ENCODE assay signal across 26 mouse cellular contexts in genomic region chr4:148029297-148029696, GRCm38 (mm10). TPM values are rescaled to one million over a fixed set of nuclear protein-coding genes. Genes with fewer than 3 reads are reported as not detected.
DNase-seq lines count a peak whose midpoint lies in the region; ATAC-seq lines count a peak whose summit lies in the region.
"Had no signal": no experiment of that assay in that cellular context is flagged by ENCODE, and none has a peak within 500 bp of the region (broad histone marks: within the 10 kb centered on the region; RNA-seq: fewer than 3 reads in every experiment).

No protein-coding gene starts in this region.

- H3K27ac ChIP-seq in kidney, embryonic 14.5 days (ENCODE audit: low read depth, low read length): no peak overlapping the region
- H3K27ac ChIP-seq in liver, embryonic 12.5 days: no peak overlapping the region
- H3K27ac ChIP-seq: embryonic facial prominence, embryonic 12.5 days; embryonic facial prominence, embryonic 15.5 days; gastrocnemius, adult 2 months; hindbrain, embryonic 12.5 days had no signal

- no peaks in the 10 kb centered on the region for H3K4me1 ChIP-seq in kidney, embryonic 14.5 days (ENCODE audit: control insufficient read depth, insufficient read depth, low read length)
- H3K4me1 ChIP-seq in liver, embryonic 12.5 days: peaks cover 13% of the 10 kb centered on the region
- H3K4me1 ChIP-seq: embryonic facial prominence, embryonic 12.5 days; embryonic facial prominence, embryonic 15.5 days; hindbrain, embryonic 12.5 days had no signal

- ATAC-seq in kidney, embryonic 14.5 days (ENCODE audit: low FRiP score, low TSS enrichment): no peak
- no peak for ATAC-seq in liver, embryonic 12.5 days
- ATAC-seq: forebrain, embryonic 14.5 days; forebrain, postnatal 0 days; Patski had no signal

- peak; percentile 43 for DNase-seq in kidney, adult 18-20 months
- DNase-seq in kidney, adult 9 months: peak; percentile 65
- DNase-seq in kidney, postnatal 4 days: no peak
- DNase-seq in kidney, postnatal 14 days: peak; percentile 33
- no peak for DNase-seq in right cerebral cortex, postnatal 25 days
- DNase-seq: adrenal gland, postnatal 10 days; B cell, adult 2 months; cerebellum, adult 11 months; cerebellum, adult 2 months; cerebellum, adult 9-11 months; cerebellum, postnatal 25 days; forebrain, postnatal 0 days; gastrocnemius, adult 2 months; gastrocnemius, postnatal 14 days; heart, adult 11 months had no signal

- H3K9me3 ChIP-seq in kidney, embryonic 14.5 days (ENCODE audit: control insufficient read depth, low read length): no peaks in the 10 kb centered on the region
- H3K9me3 ChIP-seq in liver, embryonic 12.5 days (replicated peaks): no peaks in the 10 kb centered on the region
- H3K9me3 ChIP-seq: embryonic facial prominence, embryonic 12.5 days; embryonic facial prominence, embryonic 15.5 days; G1E; hindbrain, embryonic 12.5 days had no signal

- H3K36me3 ChIP-seq in kidney, embryonic 14.5 days (ENCODE audit: control insufficient read depth, insufficient read depth, low read length): peaks cover 53% of the 10 kb centered on the region
- peaks cover 60% of the 10 kb centered on the region for H3K36me3 ChIP-seq in liver, embryonic 12.5 days

- no peaks in the 10 kb centered on the region for H3K27me3 ChIP-seq in kidney, embryonic 14.5 days (ENCODE audit: control insufficient read depth, insufficient read depth, low read length)
- no peaks in the 10 kb centered on the region for H3K27me3 ChIP-seq in liver, embryonic 12.5 days (replicated peaks)
- H3K27me3 ChIP-seq: CH12.LX; embryonic facial prominence, embryonic 12.5 days; embryonic facial prominence, embryonic 15.5 days; hindbrain, embryonic 12.5 days; Patski had no signal

- WGBS in kidney, embryonic 14.5 days: 94% methylated on average over 7 of the region's 7 CpGs
- WGBS in liver, embryonic 12.5 days (ENCODE audit: insufficient replicate concordance): 86% methylated on average over 7 of the region's 7 CpGs

- no peak overlapping the region for H3K4me2 ChIP-seq in kidney, embryonic 14.5 days (replicated peaks; ENCODE audit: low read depth, low read length)
- no peak overlapping the region for H3K4me2 ChIP-seq in liver, embryonic 12.5 days
- H3K4me2 ChIP-seq: embryonic facial prominence, embryonic 12.5 days; embryonic facial prominence, embryonic 15.5 days; heart, embryonic 11.5 days; hindbrain, embryonic 12.5 days had no signal

- H3K9ac ChIP-seq in kidney, embryonic 14.5 days (ENCODE audit: low read depth, low read length): no peak overlapping the region
- no peak overlapping the region for H3K9ac ChIP-seq in liver, embryonic 12.5 days
- H3K9ac ChIP-seq: embryonic facial prominence, embryonic 12.5 days; embryonic facial prominence, embryonic 15.5 days; forebrain, postnatal 0 days; hindbrain, embryonic 12.5 days had no signal

- H3K4me3 ChIP-seq in kidney, embryonic 14.5 days (ENCODE audit: low read length): no peak overlapping the region
- no peak overlapping the region for H3K4me3 ChIP-seq in liver, embryonic 12.5 days
- H3K4me3 ChIP-seq: embryonic facial prominence, embryonic 12.5 days; embryonic facial prominence, embryonic 15.5 days; gastrocnemius, adult 2 months; hindbrain, embryonic 12.5 days had no signal

RNA-seq across cellular contexts. Expression of gene Clcn6, which starts 9.3 kb away (rescaled TPM):
- 4.0 and 6.0 TPM in 2 replicates for polyA plus RNA-seq in kidney, embryonic 14.5 days (2014; fragmentation: Nextera tagmentation; extraction: Ambion mirVana)
- polyA plus RNA-seq in liver, embryonic 12.5 days (2016; fragmentation: Nextera tagmentation; extraction: Ambion mirVana): 2.1 and 2.4 TPM in 2 replicates

RNA-seq across cellular contexts. Expression of gene Mthfr, which starts 9.6 kb away (rescaled TPM):
- 11.8 and 19.7 TPM in 2 replicates for polyA plus RNA-seq in kidney, embryonic 14.5 days (2014; fragmentation: Nextera tagmentation; extraction: Ambion mirVana)
- 14.0 and 14.7 TPM in 2 replicates for polyA plus RNA-seq in liver, embryonic 12.5 days (2016; fragmentation: Nextera tagmentation; extraction: Ambion mirVana)

RNA-seq across cellular contexts. Expression of gene Nppa, which starts 28.8 kb away (rescaled TPM):
- 0.45 TPM in 1 of 2 replicates, not detected in the other for polyA plus RNA-seq in kidney, embryonic 14.5 days (2014; fragmentation: Nextera tagmentation; extraction: Ambion mirVana)
- 1.3 and 2.0 TPM in 2 replicates for polyA plus RNA-seq in liver, embryonic 12.5 days (2016; fragmentation: Nextera tagmentation; extraction: Ambion mirVana)
- polyA plus RNA-seq: cerebellum, adult 2 months; G1E had no signal

RNA-seq across cellular contexts. Expression of gene Nppb, which starts 43.7 kb away (rescaled TPM):
- polyA plus RNA-seq in kidney, embryonic 14.5 days (2014; fragmentation: Nextera tagmentation; extraction: Ambion mirVana): not detected in 2 replicates
- not detected in 2 replicates for polyA plus RNA-seq in liver, embryonic 12.5 days (2016; fragmentation: Nextera tagmentation; extraction: Ambion mirVana)
- polyA plus RNA-seq: embryonic facial prominence, embryonic 12.5 days; forebrain, embryonic 11.5 days; forebrain, embryonic 14.5 days; G1E had no signal

RNA-seq across cellular contexts. Expression of gene Agtrap, which starts 58.5 kb away (rescaled TPM):
- 17.4 and 22.8 TPM in 2 replicates for polyA plus RNA-seq in kidney, embryonic 14.5 days (2014; fragmentation: Nextera tagmentation; extraction: Ambion mirVana)
- polyA plus RNA-seq in liver, embryonic 12.5 days (2016; fragmentation: Nextera tagmentation; extraction: Ambion mirVana): 12.3 and 12.5 TPM in 2 replicates

Comparison
In these comparisons a context has a peak if more than half of its experiments do, and no peak if none do; other contexts are left out.
1. DNase-seq: peak in kidney, adult 18-20 months (single experiment), kidney, adult 9 months (single experiment) and kidney, postnatal 14 days (single experiment); none in kidney, postnatal 4 days (0 of 2) and right cerebral cortex, postnatal 25 days (single experiment).